In the genomic region with DNA sequence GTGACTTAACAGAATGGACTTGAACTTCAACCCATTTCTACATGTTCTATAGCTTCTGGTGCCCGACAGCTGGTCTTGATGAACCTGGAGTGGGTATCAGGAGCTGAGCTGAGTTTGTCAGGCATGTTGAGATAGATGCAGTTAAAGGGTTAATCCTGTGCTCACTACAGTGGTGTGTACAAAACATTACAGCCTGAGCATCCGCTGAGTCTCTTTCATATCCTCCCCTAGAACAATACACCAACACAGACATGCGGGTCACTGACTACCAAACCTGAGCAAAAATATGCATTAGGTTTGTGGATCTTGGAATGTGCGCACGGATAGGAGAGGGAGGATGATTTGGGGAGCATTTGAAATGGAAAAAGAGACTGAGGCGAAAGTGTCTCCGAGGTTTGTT, we compare ENCODE assay signal across 20 mouse cellular contexts.
A peak's percentile ranks its signal among the peaks of the same experiment; 100 is the strongest.
DNase-seq lines count a peak whose midpoint lies in the region; ATAC-seq lines count a peak whose summit lies in the region.
"Had no signal": no experiment of that assay in that cellular context is flagged by ENCODE, and none has a peak within 500 bp of the region (broad histone marks: within the 10 kb centered on the region; RNA-seq: fewer than 3 reads in every experiment).

No protein-coding gene starts in this region.

- WGBS in midbrain, embryonic 13.5 days, result 69% methylated on average over 7 of the region's 7 CpGs
- 88% methylated on average over 7 of the region's 7 CpGs for WGBS in midbrain, embryonic 11.5 days
- 58% methylated on average over 7 of the region's 7 CpGs for WGBS in hindbrain, embryonic 16.5 days
- 62% methylated on average over 7 of the region's 7 CpGs for WGBS in neural tube, embryonic 15.5 days

- H3K27ac ChIP-seq in midbrain, embryonic 13.5 days, result peak overlapping the region; percentile 8; the same call in 1 of the 2 replicates
- H3K27ac ChIP-seq in midbrain, embryonic 11.5 days (ENCODE audit: low read depth, low read length), result no peak overlapping the region
- H3K27ac ChIP-seq in hindbrain, embryonic 16.5 days (ENCODE audit: low read depth, low read length), result peak overlapping the region; percentile 37; the same call in 1 of the 2 replicates
- no peak overlapping the region; the same call in 1 of the 2 replicates for H3K27ac ChIP-seq in neural tube, embryonic 15.5 days (replicated peaks)
- H3K27ac ChIP-seq: embryonic facial prominence, embryonic 13.5 days; gastrocnemius, adult 2 months; heart, embryonic 13.5 days; limb, embryonic 13.5 days; liver, embryonic 15.5 days; stomach, postnatal 0 days had no signal

- no peaks in the 10 kb centered on the region for H3K36me3 ChIP-seq in midbrain, embryonic 13.5 days
- no peaks in the 10 kb centered on the region for H3K36me3 ChIP-seq in midbrain, embryonic 11.5 days (ENCODE audit: control insufficient read depth, insufficient read depth, low read length)
- H3K36me3 ChIP-seq in hindbrain, embryonic 16.5 days (ENCODE audit: control insufficient read depth, insufficient read depth, low read length), result no peaks in the 10 kb centered on the region
- H3K36me3 ChIP-seq in neural tube, embryonic 15.5 days, result no peaks in the 10 kb centered on the region
- H3K36me3 ChIP-seq: embryonic facial prominence, embryonic 13.5 days; heart, embryonic 13.5 days; limb, embryonic 13.5 days; liver, embryonic 15.5 days had no signal

- no peak overlapping the region for H3K9ac ChIP-seq in midbrain, embryonic 13.5 days (replicated peaks)
- H3K9ac ChIP-seq in midbrain, embryonic 11.5 days (ENCODE audit: low read length), result no peak overlapping the region
- H3K9ac ChIP-seq in hindbrain, embryonic 16.5 days (ENCODE audit: low read depth, low read length), result no peak overlapping the region
- no peak overlapping the region for H3K9ac ChIP-seq in neural tube, embryonic 15.5 days (replicated peaks)
- H3K9ac ChIP-seq: embryonic facial prominence, embryonic 13.5 days; heart, embryonic 13.5 days; limb, embryonic 13.5 days; liver, embryonic 15.5 days had no signal

- H3K9me3 ChIP-seq in midbrain, embryonic 13.5 days, result no peaks in the 10 kb centered on the region
- no peaks in the 10 kb centered on the region for H3K9me3 ChIP-seq in midbrain, embryonic 11.5 days (ENCODE audit: control insufficient read depth, low read length)
- H3K9me3 ChIP-seq in hindbrain, embryonic 16.5 days (ENCODE audit: control insufficient read depth, low read length), result no peaks in the 10 kb centered on the region
- H3K9me3 ChIP-seq in neural tube, embryonic 15.5 days (replicated peaks), result no peaks in the 10 kb centered on the region
- H3K9me3 ChIP-seq: embryonic facial prominence, embryonic 13.5 days; heart, embryonic 13.5 days; limb, embryonic 13.5 days; liver, embryonic 15.5 days had no signal

- H3K4me1 ChIP-seq in midbrain, embryonic 13.5 days (replicated peaks), result peaks cover 9% of the 10 kb centered on the region
- no peaks in the 10 kb centered on the region for H3K4me1 ChIP-seq in midbrain, embryonic 11.5 days (ENCODE audit: control insufficient read depth, insufficient read depth, low read length)
- peaks cover 6% of the 10 kb centered on the region for H3K4me1 ChIP-seq in hindbrain, embryonic 16.5 days (ENCODE audit: control insufficient read depth, insufficient read depth, low read depth, low read length)
- H3K4me1 ChIP-seq in neural tube, embryonic 15.5 days, result peaks cover 11% of the 10 kb centered on the region; the same call in 1 of the 2 replicates
- H3K4me1 ChIP-seq: embryonic facial prominence, embryonic 13.5 days; limb, embryonic 13.5 days; liver, embryonic 15.5 days had no signal

- no peak overlapping the region for H3K4me3 ChIP-seq in midbrain, embryonic 13.5 days (replicated peaks)
- H3K4me3 ChIP-seq in midbrain, embryonic 11.5 days (ENCODE audit: low read depth, low read length), result no peak overlapping the region
- H3K4me3 ChIP-seq in hindbrain, embryonic 16.5 days (ENCODE audit: low read length), result no peak overlapping the region
- H3K4me3 ChIP-seq in neural tube, embryonic 15.5 days (replicated peaks), result no peak overlapping the region
- H3K4me3 ChIP-seq: embryonic facial prominence, embryonic 13.5 days; gastrocnemius, adult 2 months; heart, embryonic 13.5 days; limb, embryonic 13.5 days; liver, embryonic 15.5 days; myocyte had no signal

- H3K27me3 ChIP-seq in midbrain, embryonic 13.5 days, result no peaks in the 10 kb centered on the region
- H3K27me3 ChIP-seq in midbrain, embryonic 11.5 days (ENCODE audit: control insufficient read depth, insufficient read depth, low read length), result no peaks in the 10 kb centered on the region
- H3K27me3 ChIP-seq in hindbrain, embryonic 16.5 days (replicated peaks; ENCODE audit: control insufficient read depth, insufficient read depth, low read length), result no peaks in the 10 kb centered on the region
- H3K27me3 ChIP-seq in neural tube, embryonic 15.5 days (replicated peaks), result no peaks in the 10 kb centered on the region
- H3K27me3 ChIP-seq: embryonic facial prominence, embryonic 13.5 days; heart, embryonic 13.5 days; limb, embryonic 13.5 days; liver, embryonic 15.5 days had no signal

- ATAC-seq in midbrain, embryonic 13.5 days, result peak; percentile 45
- no peak for ATAC-seq in midbrain, embryonic 11.5 days (ENCODE audit: low FRiP score)
- peak; percentile 52 for ATAC-seq in hindbrain, embryonic 16.5 days
- ATAC-seq in neural tube, embryonic 15.5 days (ENCODE audit: low FRiP score), result peak; percentile 47
- ATAC-seq: lung, postnatal 0 days had no signal

- H3K4me2 ChIP-seq in midbrain, embryonic 13.5 days (replicated peaks), result 0 out of 2 replicates have a peak overlapping the region, but pooled peaks have one; percentile 5
- no peak overlapping the region for H3K4me2 ChIP-seq in midbrain, embryonic 11.5 days
- H3K4me2 ChIP-seq in hindbrain, embryonic 16.5 days (ENCODE audit: low read length), result peak overlapping the region; percentile 35
- H3K4me2 ChIP-seq in neural tube, embryonic 15.5 days, result peak overlapping the region; percentile 20
- H3K4me2 ChIP-seq: embryonic facial prominence, embryonic 13.5 days; heart, embryonic 13.5 days; limb, embryonic 13.5 days; liver, embryonic 15.5 days had no signal

- DNase-seq in cerebellum, adult 9-10 months, result peak; percentile 3
- no peak for DNase-seq in cerebellum, postnatal 36 days
- DNase-seq in midbrain, embryonic 11.5 days (ENCODE audit: low spot score, missing footprints), result no peak
- no peak for DNase-seq in cerebellum, postnatal 4 days (ENCODE audit: low spot score in 2 of 2)
- no peak for DNase-seq in lung, postnatal 4 days
- DNase-seq: adrenal gland, adult 2 months; gastrocnemius, adult 2 months; kidney, adult 2 months; kidney, postnatal 14 days; thymus, postnatal 14 days had no signal

Comparison
In these comparisons a context has a peak if more than half of its experiments do, and no peak if none do; other contexts are left out.
1. H3K27ac ChIP-seq: peak in midbrain, embryonic 13.5 days (single experiment) and hindbrain, embryonic 16.5 days (single experiment); none in midbrain, embryonic 11.5 days (single experiment) and neural tube, embryonic 15.5 days (single experiment).